Mouse (Mus musculus): Measurements from ENCODE around the gene 1700123O20Rik. TPM values are rescaled to one million over a fixed set of nuclear protein-coding genes. Genes with fewer than 3 reads are reported as not detected.

Gene 1700123O20Rik
- polyA plus RNA-seq, 1 experiment from 2014 or later, result 76.8 TPM

DNA sequence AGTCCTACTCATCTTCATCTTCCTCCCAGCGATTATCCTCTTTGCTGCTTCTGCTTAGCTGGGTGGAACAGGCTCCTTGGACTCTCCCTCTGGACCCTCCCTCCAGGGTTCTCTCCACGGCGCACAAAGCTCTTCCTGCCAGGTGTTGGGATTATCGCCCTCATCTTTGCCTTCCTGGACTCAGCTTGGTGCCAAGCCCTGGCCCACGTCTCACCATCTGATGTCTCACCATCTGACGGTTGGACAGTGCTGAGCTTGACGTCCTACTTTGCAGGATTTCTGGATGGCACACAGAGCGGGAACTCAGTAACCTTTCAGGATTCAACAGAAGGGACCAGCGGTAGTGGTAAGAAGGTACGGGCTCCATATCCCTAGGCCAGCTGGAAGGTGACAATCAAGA is 35.7 kb downstream of the 1700123O20Rik start:
- Histone ChIP-seq H3K36me3 (ENCODE audit: control insufficient read depth, insufficient read depth) (peaks cover 39% of the 10 kb centered on the region), H3K4me1 (replicated peaks; ENCODE audit: control insufficient read depth, insufficient read depth, low read length) (0 out of 2 replicates have a peak, but pooled peaks cover 4% of the 10 kb centered on the region), H3K27ac (ENCODE audit: low read depth, low read length) (no peak overlapping the region; the same call in 1 of the 2 replicates), H3K9me3 (ENCODE audit: control insufficient read depth) (no peaks in the 10 kb centered on the region), H3K9ac (ENCODE audit: low read depth, low read length) (no peak overlapping the region), H3K27me3 (replicated peaks; ENCODE audit: control insufficient read depth, insufficient read depth, low read length) (no peaks in the 10 kb centered on the region), H3K4me3 (ENCODE audit: low read depth, low read length) (no peak overlapping the region), H3K4me2 (replicated peaks; ENCODE audit: low read depth) (no peak overlapping the region)
- no peak for ATAC-seq
- no peak for TF ChIP-seq CTCF (IDR thresholded peaks at IDR 0.05; ENCODE audit: low read depth)
- 79% methylated on average over 10 of the region's 10 CpGs for WGBS

DNA sequence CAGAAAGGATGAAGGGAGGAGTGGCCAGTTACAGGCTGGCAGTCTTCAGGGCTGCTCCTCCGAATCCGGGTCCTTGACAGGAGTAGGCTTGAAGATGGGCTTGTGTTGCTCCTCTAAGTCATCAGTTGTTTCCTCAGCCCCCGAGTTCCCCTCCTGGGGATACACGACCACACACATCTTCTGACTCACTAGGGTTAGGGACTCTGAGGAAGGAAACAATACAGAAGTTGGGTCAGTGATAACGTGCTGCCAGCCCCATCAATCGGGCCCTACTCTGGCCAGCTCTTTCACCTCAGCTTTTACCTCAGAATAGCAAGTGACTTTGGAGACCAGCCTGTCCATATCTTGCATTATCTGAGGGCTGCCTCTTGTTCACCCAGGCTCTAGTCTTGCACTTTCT is 38.0 kb downstream of the 1700123O20Rik start:
- no peaks in the 10 kb centered on the region for H3K27me3 ChIP-seq (replicated peaks; ENCODE audit: control insufficient read depth, insufficient read depth, low read length)

DNA sequence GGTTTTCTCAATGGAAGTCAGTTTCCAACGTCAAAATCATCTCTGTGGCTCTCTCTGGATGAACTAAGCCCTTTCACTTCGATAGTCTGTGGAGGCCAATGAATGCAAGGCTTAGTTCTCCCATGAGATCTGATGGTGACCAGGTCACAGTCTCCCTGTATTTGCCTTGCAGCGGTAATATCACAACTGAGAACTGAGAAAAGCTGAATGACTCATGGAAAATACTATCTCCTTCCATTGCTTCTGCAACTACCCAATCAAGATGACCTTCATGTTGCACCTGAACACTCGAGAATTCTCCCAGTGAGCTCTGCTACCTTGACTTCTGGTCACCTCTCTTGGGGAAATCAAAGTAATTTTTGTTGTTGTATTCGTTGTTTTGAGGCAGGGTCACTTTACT is 41.5 kb downstream of the 1700123O20Rik start:
- Histone ChIP-seq H3K27ac (ENCODE audit: low read depth, low read length) (no peak overlapping the region), H3K4me1 (replicated peaks; ENCODE audit: control insufficient read depth, insufficient read depth, low read length) (0 out of 2 replicates have a peak, but pooled peaks cover 4% of the 10 kb centered on the region), H3K4me3 (ENCODE audit: low read depth, low read length) (no peak overlapping the region), H3K9ac (ENCODE audit: low read depth, low read length) (no peak overlapping the region), H3K4me2 (replicated peaks; ENCODE audit: low read depth) (no peak overlapping the region), H3K36me3 (ENCODE audit: control insufficient read depth, insufficient read depth) (peaks cover 59% of the 10 kb centered on the region), H3K27me3 (replicated peaks; ENCODE audit: control insufficient read depth, insufficient read depth, low read length) (no peaks in the 10 kb centered on the region), H3K9me3 (ENCODE audit: control insufficient read depth) (no peaks in the 10 kb centered on the region)
- 64% methylated on average over 5 of the region's 5 CpGs for WGBS
- no peak for TF ChIP-seq CTCF (IDR thresholded peaks at IDR 0.05; ENCODE audit: low read depth)
- ATAC-seq, result no peak

More for the DNA sequence above, 38.0 kb downstream of the 1700123O20Rik start:
- 65% methylated on average over 6 of the region's 6 CpGs for WGBS
- Histone ChIP-seq H3K27ac (ENCODE audit: low read depth, low read length) (no peak overlapping the region), H3K9me3 (ENCODE audit: control insufficient read depth) (no peaks in the 10 kb centered on the region), H3K36me3 (ENCODE audit: control insufficient read depth, insufficient read depth) (peaks cover 40% of the 10 kb centered on the region), H3K9ac (ENCODE audit: low read depth, low read length) (no peak overlapping the region), H3K4me1 (replicated peaks; ENCODE audit: control insufficient read depth, insufficient read depth, low read length) (0 out of 2 replicates have a peak, but pooled peaks cover 4% of the 10 kb centered on the region), H3K4me2 (replicated peaks; ENCODE audit: low read depth) (no peak overlapping the region), H3K4me3 (ENCODE audit: low read depth, low read length) (no peak overlapping the region)
- no peak for TF ChIP-seq CTCF (IDR thresholded peaks at IDR 0.05; ENCODE audit: low read depth)
- ATAC-seq, result no peak

DNA sequence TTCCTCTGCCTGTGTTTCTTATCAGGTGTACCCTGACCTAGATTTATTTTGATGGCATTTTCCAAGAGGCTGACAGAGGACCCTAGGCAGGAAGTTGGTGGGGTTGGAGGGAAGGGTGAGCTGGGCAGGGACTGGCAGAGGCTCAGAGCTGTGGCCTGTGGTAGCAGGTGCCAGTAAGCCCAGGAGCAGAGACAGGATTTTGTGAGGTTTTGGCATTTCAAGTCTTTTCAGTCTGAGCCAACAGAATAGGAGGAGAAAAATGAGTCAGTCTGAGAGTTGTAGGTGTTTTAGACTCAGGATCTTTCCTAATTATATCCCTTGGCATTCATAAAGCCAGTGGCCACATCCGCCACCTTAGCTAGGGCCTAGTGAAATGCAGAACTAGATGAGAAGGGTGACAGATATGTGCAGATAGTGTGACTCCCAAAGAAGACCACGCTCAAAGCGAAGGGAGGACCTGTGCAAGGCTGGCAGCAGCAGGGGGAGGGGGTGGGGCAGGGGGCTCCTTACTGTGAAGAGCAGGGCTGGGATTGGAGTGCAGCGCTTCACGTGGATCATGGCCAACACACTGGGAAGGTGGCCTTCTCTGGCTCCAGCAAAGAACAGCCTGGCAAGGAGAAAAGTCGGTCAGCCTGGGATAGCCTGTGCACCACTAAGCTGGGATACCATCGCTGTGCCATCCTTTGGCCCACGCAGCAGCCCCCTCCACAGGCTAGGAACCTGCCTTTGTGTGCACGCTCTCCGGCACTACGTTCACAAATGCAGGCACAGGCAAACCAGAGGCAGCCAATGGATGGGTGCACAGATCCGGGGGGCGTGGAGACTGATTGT is 43.0 kb downstream of the 1700123O20Rik start:
- H3K4me2 ChIP-seq (replicated peaks; ENCODE audit: low read depth), result no peak overlapping the region
- H3K4me1 ChIP-seq (replicated peaks; ENCODE audit: control insufficient read depth, insufficient read depth, low read length), result peaks cover 2% of the 10 kb centered on the region; the same call in 1 of the 2 replicates
- WGBS, result 79% methylated on average over 13 of the region's 13 CpGs
- no peaks in the 10 kb centered on the region for H3K9me3 ChIP-seq (ENCODE audit: control insufficient read depth)
- H3K27ac ChIP-seq (ENCODE audit: low read depth, low read length), result no peak overlapping the region
- no peak for TF ChIP-seq CTCF (IDR thresholded peaks at IDR 0.05; ENCODE audit: low read depth)
- H3K9ac ChIP-seq (ENCODE audit: low read depth, low read length), result no peak overlapping the region
- peaks cover 54% of the 10 kb centered on the region for H3K36me3 ChIP-seq (ENCODE audit: control insufficient read depth, insufficient read depth)
- 0 out of 2 replicates have a peak, but pooled peaks have one; percentile 7 for ATAC-seq
- no peak overlapping the region for H3K4me3 ChIP-seq (ENCODE audit: low read depth, low read length)
- no peaks in the 10 kb centered on the region for H3K27me3 ChIP-seq (replicated peaks; ENCODE audit: control insufficient read depth, insufficient read depth, low read length)

DNA sequence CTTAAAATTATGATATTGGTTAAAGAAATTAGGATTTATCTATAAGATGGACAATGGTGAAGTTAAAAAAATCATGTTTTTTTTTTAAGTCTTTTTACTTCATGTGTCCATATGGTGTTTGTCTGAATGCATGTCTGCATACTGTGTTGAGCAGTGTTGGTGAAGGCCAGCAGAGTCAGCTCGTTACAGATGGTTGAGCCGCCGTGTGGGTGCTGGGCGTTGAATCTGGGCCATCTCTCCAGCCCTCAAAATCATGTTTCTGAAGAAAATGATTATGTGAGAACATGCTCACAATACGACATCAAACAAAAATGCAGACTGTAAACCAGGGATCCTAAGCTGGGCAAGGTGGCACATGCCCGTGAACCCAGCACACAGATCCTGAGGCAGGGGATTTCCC is 44.3 kb downstream of the 1700123O20Rik start:
- no peak overlapping the region for H3K4me3 ChIP-seq (ENCODE audit: low read depth, low read length)
- H3K27me3 ChIP-seq (replicated peaks; ENCODE audit: control insufficient read depth, insufficient read depth, low read length), result no peaks in the 10 kb centered on the region
- H3K9ac ChIP-seq (ENCODE audit: low read depth, low read length), result no peak overlapping the region
- no peak for ATAC-seq
- no peaks in the 10 kb centered on the region for H3K9me3 ChIP-seq (ENCODE audit: control insufficient read depth)
- H3K4me2 ChIP-seq (replicated peaks; ENCODE audit: low read depth), result no peak overlapping the region
- no peaks in the 10 kb centered on the region; the same call in 1 of the 2 replicates for H3K4me1 ChIP-seq (replicated peaks; ENCODE audit: control insufficient read depth, insufficient read depth, low read length)
- TF ChIP-seq CTCF (IDR thresholded peaks at IDR 0.05; ENCODE audit: low read depth), result no peak
- H3K27ac ChIP-seq (ENCODE audit: low read depth, low read length), result no peak overlapping the region
- peaks cover 42% of the 10 kb centered on the region for H3K36me3 ChIP-seq (ENCODE audit: control insufficient read depth, insufficient read depth)
- WGBS, result 82% methylated on average over 6 of the region's 6 CpGs

DNA sequence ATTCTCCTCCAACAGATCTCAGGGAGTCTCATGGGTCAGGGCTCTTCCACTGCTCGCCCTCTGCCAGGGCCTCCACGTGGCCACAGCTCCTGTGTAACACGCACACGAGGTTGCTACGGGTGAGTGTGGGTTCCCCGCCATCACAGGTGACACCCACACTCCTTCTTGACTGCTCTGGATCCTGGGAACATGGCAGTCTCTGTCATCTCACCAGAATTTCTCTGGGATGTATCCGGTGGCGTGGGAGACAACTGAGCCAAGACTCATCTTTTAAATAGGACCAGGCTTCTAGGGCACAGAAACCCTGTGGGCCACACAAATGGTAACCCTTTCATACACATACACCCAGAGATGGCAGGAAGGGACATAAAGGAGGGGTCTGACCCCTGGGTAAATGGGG is 46.2 kb downstream of the 1700123O20Rik start:
- no peak for TF ChIP-seq CTCF (IDR thresholded peaks at IDR 0.05; ENCODE audit: low read depth)
- Histone ChIP-seq H3K27me3 (replicated peaks; ENCODE audit: control insufficient read depth, insufficient read depth, low read length) (no peaks in the 10 kb centered on the region), H3K9me3 (ENCODE audit: control insufficient read depth) (no peaks in the 10 kb centered on the region), H3K36me3 (ENCODE audit: control insufficient read depth, insufficient read depth) (peaks cover 29% of the 10 kb centered on the region; the same call in 1 of the 2 replicates), H3K4me3 (ENCODE audit: low read depth, low read length) (no peak overlapping the region), H3K4me2 (replicated peaks; ENCODE audit: low read depth) (no peak overlapping the region), H3K4me1 (replicated peaks; ENCODE audit: control insufficient read depth, insufficient read depth, low read length) (no peaks in the 10 kb centered on the region; the same call in 1 of the 2 replicates), H3K27ac (ENCODE audit: low read depth, low read length) (no peak overlapping the region), H3K9ac (ENCODE audit: low read depth, low read length) (no peak overlapping the region)
- WGBS, result 90% methylated on average over 8 of the region's 8 CpGs
- no peak for ATAC-seq
